Mouse (Mus musculus) adrenal gland, postnatal 25 days (tissue): ENCODE measurements around the gene Msx2. TPM values are rescaled to one million over a fixed set of nuclear protein-coding genes. Genes with fewer than 3 reads are reported as not detected.

Experiments
- DNase-seq: peaks from one replicate; pipeline ENCODE4 v3.0.0; 2021; ENCODE audit warnings: mixed read lengths
- total RNA-seq: library from RNA; stranded (reverse); gene quantifications from 2 replicates; pipeline ENCODE4 v1.2.3, GENCODE M21; 2021

The Msx2 gene
- total RNA-seq, 1 experiment from 2014 or later = 0.97 TPM

DNA sequence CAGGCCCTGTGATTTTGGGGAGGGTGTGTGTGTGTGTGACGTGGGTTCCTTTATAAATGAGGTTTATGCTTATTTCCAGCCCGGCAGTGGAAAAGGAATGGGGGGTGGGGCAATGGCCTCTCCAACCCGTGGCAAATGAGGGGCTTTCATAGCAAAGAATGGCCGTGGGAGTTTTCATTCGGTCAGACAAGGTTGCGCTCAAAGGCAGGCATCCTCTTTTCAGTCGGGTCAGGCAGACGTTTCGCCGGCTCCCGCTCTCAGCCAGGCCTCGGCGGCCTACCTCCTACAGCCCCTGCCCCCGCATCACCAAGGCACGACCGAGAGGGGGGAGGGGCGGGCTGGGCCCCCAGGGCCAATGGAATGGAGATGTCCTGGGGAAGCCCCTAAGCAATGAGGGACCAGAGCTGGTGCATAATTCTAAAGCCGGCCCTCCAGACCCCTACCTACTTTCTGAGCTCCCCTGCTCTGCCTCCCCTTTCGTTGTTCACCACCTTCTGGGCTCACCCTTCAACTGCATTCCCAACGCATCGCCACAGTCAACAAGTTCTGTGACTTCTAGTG is 8.4 kb downstream of the Msx2 start:
- DNase-seq = no peak

DNA sequence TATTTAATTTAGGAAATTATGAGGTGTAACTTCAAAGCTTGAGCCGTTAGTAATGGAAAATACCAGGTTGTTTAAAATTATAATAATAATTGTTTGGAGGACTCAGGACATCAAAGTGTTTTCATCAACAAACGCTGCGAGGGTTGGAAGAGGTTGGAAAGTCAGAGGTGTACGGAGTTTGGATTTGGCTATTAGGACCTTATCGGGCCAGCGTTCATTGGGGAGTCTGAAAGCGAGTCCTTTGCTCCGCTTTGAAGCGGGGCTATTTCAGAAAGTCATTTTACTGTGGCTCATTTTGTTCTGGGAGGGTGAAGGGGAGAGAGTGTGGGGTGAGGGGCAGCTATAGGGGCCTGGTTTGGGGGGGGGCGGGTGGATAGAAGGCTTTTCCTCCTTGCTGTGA is 8.9 kb downstream of the Msx2 start:
- DNase-seq = no peak

DNA sequence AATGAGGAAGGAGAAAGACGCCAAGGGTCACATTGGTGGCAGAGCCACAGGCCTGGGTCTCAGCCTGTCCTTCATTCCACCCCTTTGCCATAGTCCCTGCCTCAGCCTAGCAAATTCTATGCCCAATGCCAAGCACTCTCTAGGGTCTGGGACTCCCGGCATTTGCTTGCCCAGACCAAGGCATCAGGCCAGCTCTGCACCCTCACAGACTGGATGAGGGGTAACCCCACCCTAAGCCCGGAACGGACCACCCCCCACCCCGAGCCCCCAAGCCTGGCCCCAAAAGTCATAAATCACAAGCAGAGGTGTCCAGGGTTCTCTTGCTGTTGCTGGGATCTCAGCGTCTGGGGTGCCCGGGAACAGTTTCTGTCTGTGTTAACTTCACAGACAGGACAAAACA is 9.8 kb downstream of the Msx2 start:
- DNase-seq = no peak

DNA sequence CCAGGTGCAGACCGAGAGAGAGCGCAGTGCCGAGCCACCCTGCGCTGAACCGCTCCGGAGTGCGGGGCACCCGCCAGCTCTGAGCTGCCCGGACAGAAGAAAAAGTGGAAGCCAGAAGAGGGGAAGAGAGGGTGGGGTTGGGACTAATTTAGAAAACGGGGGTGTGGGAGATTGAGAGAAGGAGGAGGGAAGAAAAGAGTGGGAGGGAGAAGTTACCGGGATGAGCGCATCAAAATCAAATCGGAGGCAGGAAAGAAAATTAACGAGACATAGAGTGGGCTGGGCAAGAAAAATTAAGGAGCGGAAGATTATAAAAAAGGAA is 10.3 kb downstream of the Msx2 start:
- no peak for DNase-seq

DNA sequence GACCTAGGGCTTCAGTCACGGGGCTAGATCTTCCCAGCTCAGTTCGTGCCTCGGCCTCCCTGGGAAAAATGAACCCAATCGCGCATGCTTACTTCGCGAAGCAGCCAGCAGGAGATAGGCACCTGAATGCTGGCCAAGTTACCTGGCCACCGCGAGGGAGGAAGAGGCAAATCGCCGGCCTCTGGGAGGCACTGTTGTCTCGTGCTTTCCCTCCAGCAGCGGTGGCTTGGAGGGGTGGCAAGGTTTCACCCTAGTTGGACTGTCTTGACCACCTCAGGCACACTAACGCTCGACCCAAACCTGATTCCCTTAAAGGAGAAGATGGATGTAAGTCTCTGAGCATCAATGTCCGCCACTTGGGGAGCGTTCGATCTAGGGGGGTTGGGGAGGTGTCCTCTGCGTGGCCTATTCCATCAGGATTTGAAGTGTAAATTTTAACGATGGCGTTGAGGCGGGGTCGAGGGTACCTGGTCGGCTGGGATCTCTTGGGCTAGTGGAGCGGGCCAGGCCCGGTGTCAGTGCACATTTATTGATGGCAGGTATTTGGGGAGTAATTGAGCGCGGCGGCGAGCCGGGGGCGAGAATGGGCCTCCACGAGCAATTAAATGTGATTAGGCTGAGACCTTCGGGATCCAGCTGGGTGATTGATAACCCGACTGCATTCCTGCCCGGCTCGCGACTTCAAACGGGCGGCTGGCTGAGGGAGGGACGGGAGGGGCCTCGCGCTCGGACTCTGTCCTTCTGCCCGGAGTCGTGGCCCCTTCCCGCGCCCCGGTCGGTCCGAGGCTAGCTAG is 10.8 kb downstream of the Msx2 start:
- DNase-seq = peak; percentile 49

DNA sequence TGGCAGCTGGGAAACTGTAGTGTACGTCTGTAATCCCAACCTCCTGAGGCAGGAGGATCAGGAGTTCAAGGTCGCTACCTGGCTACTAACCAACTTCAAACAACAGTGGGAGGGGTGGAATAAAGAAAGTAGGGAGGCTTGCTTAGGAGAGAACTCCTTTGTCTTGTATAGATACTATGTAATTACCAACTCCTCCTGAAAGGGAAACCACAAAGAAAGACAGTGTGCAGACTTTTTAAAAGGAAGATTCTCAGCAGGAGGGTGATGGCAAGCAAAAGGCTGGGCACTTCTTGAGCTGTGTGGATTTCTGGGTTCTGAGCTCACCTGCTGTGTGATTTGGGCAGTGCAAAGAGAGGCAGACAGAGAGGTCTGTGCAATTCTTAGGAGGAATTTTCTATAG is 11.5 kb downstream of the Msx2 start:
- DNase-seq = no peak

DNA sequence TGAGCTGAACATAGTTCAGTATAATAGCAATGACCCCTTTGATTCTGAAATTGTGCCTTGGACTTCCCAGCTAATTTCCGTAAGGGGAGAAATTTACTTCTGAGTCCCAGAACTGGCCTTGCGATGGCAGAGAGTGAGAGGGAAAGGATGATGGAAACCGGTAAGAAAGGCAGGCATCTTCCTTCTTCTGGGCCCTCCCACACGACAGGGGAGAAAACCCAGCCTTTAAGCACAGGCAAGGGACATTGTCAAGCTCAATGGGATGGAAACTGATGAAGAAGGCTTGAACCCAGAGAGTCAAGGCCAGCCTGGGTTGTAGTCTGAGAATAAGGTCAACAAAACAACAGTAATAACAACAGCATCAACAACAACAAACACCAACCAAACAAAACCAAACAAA is 14.1 kb downstream of the Msx2 start:
- DNase-seq = no peak

DNA sequence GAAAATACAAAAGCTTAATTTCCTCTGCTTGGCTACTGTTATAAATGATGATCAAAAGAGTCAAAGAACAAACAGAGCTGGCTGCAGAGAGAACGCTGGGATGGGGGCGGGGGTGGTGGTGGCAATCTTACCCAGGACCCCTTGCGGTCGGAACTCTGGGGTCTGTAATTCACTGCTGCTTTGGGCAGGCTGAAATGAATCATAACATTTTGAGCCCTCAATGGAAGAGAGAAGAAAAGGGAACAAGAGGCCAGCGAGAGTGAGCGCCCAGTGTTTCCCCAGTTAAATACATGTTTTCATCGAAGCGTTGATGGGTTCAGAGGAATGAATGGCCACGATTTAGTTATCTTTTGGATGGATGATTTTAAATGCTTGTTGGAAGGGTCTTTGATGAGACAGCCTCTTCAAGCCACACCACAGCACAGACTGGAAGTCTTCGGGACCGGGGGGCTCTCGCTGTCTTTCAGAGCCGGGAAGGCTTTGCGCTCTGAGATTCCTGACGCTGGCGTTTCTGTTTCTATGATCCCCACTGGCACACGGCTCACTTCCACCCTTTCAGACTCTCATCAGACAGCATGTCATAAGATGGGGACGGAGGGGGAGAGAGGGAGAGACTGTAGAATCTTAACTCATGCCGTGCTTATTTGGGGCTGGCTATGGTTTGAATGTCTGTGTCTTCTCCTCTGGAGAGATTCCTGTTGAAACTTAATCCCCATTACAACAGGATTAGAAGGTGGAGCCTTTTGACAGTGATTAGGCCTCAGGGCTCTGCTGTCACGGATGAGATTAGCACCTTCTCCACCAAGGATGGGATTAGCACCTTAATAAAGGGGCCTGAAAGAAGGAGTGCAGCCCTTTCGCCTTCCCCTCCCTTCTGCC is 17.8 kb downstream of the Msx2 start:
- DNase-seq = no peak

DNA sequence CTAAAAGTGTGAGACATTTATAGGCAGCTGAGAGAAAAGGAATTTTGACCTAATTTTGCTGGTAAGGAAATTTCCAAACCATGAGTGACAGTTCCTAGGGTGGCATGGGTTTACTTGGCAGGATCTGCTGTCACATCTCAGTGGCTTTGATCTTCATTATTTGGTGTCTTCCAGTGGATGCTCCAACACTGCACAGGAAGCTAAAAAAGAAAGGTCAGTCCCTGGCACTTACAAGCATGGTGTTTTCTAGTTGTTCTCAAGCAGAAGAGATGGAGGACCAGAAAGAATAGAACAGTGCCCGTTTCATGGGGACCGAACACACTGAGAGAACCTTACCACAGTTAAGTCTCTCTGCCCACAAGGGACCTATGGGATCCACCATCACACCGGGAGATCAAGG is 18.9 kb downstream of the Msx2 start:
- DNase-seq = no peak

DNA sequence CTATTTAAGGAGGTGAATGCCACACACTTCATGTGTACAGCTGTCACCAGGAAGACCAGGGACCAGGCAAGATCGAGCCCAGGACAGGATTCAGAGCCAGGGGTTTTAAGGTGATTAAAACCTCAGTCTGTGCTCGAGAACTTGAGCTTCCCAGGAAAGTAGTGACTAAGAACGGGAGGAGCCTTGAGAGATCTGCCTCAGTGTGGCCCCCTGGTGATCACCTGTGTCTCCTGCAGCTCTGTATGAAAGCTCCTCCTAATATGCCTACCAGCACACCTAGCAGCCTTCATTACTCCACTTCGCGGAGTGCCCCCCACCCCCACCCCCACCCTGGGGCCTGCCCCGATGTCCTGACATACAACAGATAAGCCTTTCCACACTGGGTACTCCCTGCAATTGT is 25.3 kb downstream of the Msx2 start:
- peak; percentile 45 for DNase-seq

DNA sequence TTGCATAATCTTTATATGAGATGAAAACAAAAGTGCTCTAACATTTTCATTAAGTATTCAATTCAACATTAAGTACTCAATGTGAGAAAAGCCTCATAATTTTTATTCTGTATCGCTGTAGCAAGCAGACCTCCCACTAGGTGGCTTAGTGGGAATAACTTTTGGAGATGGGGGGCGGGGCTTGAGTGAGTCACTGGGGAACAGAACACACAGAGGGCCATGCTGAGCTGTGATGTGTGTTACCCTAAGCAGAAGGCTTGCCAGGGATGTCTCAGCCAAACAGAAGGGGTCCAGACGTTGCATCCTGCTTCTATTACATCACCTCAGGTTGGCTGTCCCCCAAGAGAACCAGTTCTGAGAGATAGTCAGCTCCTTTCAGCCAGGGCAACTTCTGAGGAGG is 29.3 kb downstream of the Msx2 start:
- peak; percentile 69 for DNase-seq

DNA sequence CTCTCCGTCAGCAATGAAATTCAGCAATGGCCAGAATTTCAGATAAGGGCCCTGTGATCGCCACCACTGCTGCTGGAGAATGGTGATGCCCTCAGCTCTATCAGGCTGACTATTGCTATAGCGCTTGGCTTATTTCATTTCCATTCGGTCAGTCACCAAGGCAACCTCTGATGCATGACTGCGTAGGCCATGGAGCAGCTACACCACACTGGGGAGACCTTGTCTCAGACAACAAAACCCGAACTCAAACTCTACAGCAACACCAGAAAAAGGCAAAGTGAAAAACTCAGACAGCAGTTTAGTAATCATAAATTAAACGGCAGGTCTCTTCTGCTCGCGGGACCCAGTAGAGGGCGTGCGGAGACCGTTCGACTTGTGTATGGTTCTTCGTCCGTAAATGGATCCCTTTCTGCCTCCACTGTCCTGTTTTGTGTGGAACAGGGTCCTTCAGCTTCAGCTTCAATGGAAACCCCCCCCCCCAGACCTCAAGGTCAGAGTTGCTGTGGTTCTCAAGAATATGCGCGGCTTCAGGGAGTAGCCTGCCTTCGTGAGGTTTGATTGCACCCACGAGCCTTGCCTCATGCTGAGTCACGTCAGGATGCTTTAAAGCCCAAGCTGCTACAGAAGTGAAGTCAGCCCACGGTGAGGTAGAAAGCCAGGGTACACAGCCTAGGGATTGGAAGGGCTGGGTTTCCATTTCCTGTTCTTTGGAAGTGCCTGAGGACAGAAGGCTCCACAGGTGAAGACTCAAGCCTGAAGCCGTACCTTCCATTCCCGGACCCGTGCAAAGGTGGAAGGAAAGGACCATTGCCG is 30.5 kb downstream of the Msx2 start:
- peak; percentile 37 for DNase-seq

DNA sequence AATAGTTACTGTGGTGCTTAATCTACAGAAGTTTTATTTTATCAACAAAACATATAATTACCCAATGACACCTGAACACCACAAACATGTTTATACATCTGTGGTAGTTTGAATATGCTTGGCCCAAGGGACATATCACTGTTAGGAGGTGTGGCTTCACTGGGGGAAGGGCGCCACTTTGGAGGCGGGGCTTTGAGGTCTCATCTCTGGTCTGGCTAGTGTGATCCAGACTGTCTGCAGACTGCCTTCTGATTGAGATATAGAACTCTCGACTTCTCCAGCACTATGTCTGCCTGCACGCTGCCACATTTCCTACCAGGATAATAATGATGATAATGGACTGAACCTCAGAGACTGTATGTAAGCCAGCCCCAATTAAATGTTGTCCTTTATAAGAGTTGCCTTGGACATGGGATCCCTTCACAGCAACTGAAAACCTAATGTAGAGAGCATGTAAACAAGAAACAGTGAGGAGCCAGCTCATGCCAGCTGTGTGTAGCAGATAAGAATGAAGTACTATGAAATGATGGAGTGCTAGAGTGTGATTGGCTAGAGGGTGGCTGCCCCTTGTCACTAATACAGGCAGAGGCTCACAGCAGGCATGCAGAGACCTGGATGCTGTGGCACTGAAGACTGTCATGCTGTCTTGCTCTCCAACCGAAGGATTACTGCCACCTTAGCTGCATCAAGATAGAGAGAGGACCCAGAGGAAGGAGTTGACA is 31.4 kb downstream of the Msx2 start:
- DNase-seq = no peak

DNA sequence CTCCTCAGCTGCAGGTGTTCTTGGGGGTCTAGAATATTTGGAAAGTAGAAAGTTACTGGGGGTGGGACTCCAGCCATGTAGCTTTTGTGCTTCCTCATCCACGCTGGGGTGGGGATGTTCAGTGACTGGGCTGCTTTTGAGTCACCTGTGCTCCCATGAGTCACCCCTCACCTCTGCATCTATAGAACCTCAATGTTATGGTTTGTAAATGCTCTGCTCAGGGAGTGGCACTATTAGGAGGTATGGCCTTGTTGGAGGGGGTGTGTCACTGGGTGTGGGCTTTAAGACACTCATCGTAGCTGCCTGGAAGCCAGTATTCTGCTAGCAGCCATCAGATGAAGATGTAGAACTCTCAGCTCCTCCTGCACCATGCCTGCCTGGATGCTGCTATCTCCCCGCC is 32.9 kb downstream of the Msx2 start:
- DNase-seq = no peak

DNA sequence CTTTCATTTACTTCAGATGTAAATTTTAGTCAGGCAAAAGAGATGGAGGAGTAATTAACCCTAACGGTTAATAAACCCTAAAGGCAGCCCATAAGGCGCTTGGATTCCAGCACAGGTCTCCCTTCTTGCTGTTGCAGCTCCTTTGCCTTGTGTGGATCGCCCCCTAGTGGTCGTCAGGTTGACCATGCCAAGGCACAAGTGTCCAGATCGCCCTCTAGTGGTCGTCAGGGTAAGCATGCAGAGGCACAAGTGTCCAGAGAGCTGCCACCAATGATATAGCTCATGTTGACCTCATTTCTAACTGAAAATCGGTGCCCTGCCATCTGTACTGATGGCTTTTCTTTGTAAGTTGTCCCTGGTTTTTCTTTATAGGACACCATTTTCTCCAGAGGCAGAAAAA is 46.4 kb downstream of the Msx2 start:
- peak; percentile 84 for DNase-seq

DNA sequence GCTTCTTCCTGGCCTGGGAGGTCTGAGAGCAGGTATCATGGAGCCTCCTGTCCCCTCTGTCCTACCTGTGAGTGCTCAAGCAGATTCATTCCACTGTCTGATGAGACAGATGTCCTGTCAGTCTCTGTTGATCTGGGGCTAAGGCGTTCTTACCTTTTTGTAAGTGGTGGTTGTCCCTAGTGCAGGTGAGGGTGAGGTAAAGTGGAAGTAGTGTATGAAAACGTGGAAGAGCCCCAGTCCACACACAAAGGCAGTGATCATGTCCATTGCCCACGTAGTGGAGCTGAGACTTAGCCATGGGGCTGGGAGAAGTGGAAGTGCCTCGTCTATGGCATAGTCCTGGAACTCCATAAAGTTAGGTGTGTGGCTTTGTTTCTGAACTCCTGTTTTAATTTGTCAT is 51.7 kb downstream of the Msx2 start:
- DNase-seq = no peak

DNA sequence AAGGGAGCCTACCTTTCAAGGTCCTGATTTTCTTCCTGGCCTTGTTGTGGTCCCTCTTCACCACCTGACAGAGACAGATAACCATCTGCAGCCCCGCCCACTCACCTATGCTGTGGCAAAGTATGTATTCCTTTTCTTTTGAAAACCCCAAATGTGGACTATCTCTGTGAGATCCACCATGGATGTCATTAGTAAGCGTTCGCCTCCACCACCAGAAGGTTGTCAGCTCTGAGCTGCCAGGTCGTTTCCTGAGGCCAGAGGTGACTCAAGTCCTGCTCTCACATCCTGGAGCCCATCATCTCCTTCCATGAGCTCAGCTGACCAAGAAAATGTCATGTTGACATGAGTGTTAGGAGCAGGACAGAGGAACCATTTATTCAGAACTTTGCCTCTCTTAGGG is 52.1 kb downstream of the Msx2 start:
- no peak for DNase-seq

DNA sequence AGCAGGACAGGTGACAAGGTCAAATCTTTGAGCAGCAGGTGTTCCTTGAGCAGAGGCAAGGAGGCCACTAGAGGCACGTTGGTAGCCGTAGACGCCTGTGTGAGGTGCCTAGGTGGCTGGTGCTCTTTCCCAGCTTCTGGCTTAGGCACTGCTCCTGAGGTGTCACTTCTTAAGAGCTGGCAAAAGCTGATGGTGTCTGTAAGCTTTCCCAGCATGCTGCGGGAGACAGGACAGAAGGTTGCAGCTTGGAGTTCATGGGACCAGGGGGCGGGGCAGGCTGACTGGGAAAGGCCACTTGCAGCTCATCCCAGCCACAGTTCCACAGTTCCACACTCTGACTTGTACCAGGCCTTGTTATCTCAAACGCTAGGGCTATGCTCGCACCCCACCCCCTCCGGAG is 53.2 kb downstream of the Msx2 start:
- DNase-seq = no peak

DNA sequence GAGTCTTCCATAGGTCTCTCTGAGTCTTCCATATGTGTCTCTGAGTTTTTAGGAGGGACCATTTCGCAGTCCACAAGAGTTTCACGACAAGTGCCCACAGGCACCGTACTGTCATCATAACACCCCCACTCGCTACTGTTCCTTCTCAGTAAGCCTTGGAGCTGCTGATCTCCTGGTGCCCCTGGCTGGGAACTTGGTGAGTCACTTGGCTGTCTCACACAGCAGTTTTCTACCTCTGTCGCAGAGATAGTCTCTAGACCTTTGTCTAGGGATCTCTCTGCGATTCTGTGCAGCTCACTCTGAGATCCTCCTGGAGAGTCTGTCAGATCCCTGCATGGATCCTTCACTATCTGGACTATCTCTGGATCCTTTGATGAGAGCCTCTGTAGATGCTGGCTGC is 55.2 kb downstream of the Msx2 start:
- no peak for DNase-seq
